Mouse (Mus musculus) forelimb bud, embryonic 11.5 days (tissue): ENCODE measurements at regions not wholly inside any gene's neighbourhood (a gene's known extent, or its start where the extent isn't known, plus 50 kb on each side); places are given as distances from the start of the nearest gene placed in this dataset.

Source experiments
- DNase-seq: peaks from one replicate; pipeline ENCODE4 v3.0.0-alpha.2; 2012; ENCODE audit warnings: low read depth, low spot score

GRCm38 (mm10) chr10:44589352-44589751 lies 61.1 kb upstream of the Prdm1 start:
- DNase-seq: no peak

- no peak for DNase-seq
Measured at GRCm38 (mm10) chr10:44582736-44583135, 54.4 kb upstream of the Prdm1 start.
